Mouse (Mus musculus) midbrain, postnatal 0 days (tissue): ENCODE results near the gene Gm11060. TPM values are rescaled to one million over a fixed set of nuclear protein-coding genes. Genes with fewer than 3 reads are reported as not detected.

ENCODE experiments used
- ATAC-seq: fragments of 200-750 bp; cut with Nextera tagmentation; 2 replicates; pipeline ENCODE4 v1.8.0; 2017; ENCODE audit warnings: moderate number of reproducible peaks, mild to moderate bottlenecking, moderate TSS enrichment, moderate library complexity; ENCODE audit not compliant: low FRiP score
- DNase-seq: peaks from one replicate; pipeline ENCODE4 v3.0.0-alpha.2; 2015; ENCODE audit warnings: low spot score
- H3K27ac ChIP-seq: fragments of 300-500 bp; sonication (generic); 2 replicates; pipeline ENCODE4 v1.5.1; 2014; ENCODE audit warnings: low read depth, mild to moderate bottlenecking, low read length, mixed read lengths
- H3K27me3 ChIP-seq: fragments of 300-500 bp; sonication (generic); 2 replicates; pipeline ENCODE4 v1.6.1; 2014; ENCODE audit warnings: low read length, control low read depth, mixed read lengths; ENCODE audit not compliant: insufficient read depth
- H3K36me3 ChIP-seq: fragments of 300-500 bp; sonication (generic); 2 replicates; pipeline ENCODE4 v1.6.1; 2014; ENCODE audit warnings: low read length, control low read depth, mixed read lengths; ENCODE audit not compliant: insufficient read depth
- H3K4me1 ChIP-seq: fragments of 300-500 bp; sonication (generic); 2 replicates; pipeline ENCODE4 v1.6.1; 2014; ENCODE audit warnings: mild to moderate bottlenecking, control low read depth, antibody characterized with exemption, low read length, mixed read lengths; ENCODE audit not compliant: insufficient read depth
- H3K4me2 ChIP-seq: fragments of 300-500 bp; sonication (generic); 2 replicates; pipeline ENCODE4 v1.6.1; 2014; ENCODE audit warnings: low read depth, mild to moderate bottlenecking, low read length, mixed read lengths; ENCODE audit not compliant: poor library complexity, severe bottlenecking
- H3K4me3 ChIP-seq: fragments of 300-500 bp; sonication (generic); 2 replicates; pipeline ENCODE4 v1.5.1; 2014; ENCODE audit warnings: low read depth, mild to moderate bottlenecking, low read length, moderate library complexity
- H3K9ac ChIP-seq: fragments of 300-500 bp; sonication (generic); replicated peaks from 2 replicates; pipeline ENCODE4 v1.6.1; 2014; ENCODE audit warnings: mild to moderate bottlenecking, low read length, moderate library complexity, mixed read lengths; ENCODE audit not compliant: poor library complexity, severe bottlenecking
- H3K9me3 ChIP-seq: fragments of 300-500 bp; sonication (generic); 2 replicates; pipeline ENCODE4 v1.6.1; 2016; ENCODE audit warnings: low read length, control low read depth
- CTCF ChIP-seq: IDR thresholded peaks from 2 replicates; pipeline ENCODE4 v1.5.1; 2016; ENCODE audit warnings: antibody characterized with exemption, mild to moderate bottlenecking
- WGBS: fragments of 180-500 bp; shearing (Covaris S2); extraction: QIAGEN DNeasy Blood & Tissue Kit; methylation state at CpG from one replicate; pipeline ENCODE4 v1.1.7; 2014; 5-methylcytosine and 5-hydroxymethylcytosine counted together
- polyA plus RNA-seq: library from polyadenylated mRNA; unstranded; fragments of >200 nt; fragmentation: Nextera tagmentation; extraction: Ambion mirVana; gene quantifications from 2 replicates; pipeline ENCODE4 v1.2.1, GENCODE M21; 2015
- total RNA-seq: library from RNA; depleted of rRNA; stranded (reverse); fragments of >200 nt; gene quantifications from 2 replicates; pipeline ENCODE4 v1.2.3, GENCODE M21; 2014

Gm11060 gene
- total and polyA plus RNA-seq, 2 experiments from 2014 or later: not detected

- no peaks in the 10 kb centered on the region for H3K9me3 ChIP-seq
- no peak for TF ChIP-seq CTCF
- 0 out of 2 replicates have a peak, but pooled peaks cover 2% of the 10 kb centered on the region for H3K4me1 ChIP-seq
- DNase-seq (no peak), ATAC-seq (no peak)
- H3K9ac ChIP-seq: no peak overlapping the region
- H3K4me3 ChIP-seq: no peak overlapping the region
- no peaks in the 10 kb centered on the region for H3K36me3 ChIP-seq
- no peak overlapping the region for H3K27ac ChIP-seq
- H3K4me2 ChIP-seq: no peak overlapping the region
- WGBS: 5% methylated on average over 12 of the region's 12 CpGs
- peaks cover 92% of the 10 kb centered on the region for H3K27me3 ChIP-seq
Measured at GRCm38 (mm10) chr2:105131061-105131810, 39.4 kb downstream of the Gm11060 start.

DNA sequence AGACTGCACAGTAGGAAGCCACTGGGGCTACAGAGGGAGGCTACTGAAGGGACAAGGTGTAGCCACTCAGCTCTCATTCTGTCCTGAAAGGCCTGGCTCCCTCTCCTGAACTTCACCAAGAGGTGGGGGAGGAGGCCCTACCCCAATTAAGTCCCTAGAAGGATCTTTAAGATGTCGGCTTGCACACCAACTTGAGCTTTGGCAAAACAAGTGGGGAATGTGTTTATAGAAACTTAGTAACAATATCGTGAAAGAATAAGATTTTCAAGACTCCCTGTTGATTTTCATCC is 39.9 kb downstream of the Gm11060 start:
- Histone ChIP-seq H3K4me1 (0 out of 2 replicates have a peak, but pooled peaks cover 2% of the 10 kb centered on the region), H3K36me3 (no peaks in the 10 kb centered on the region), H3K4me2 (no peak overlapping the region), H3K4me3 (no peak overlapping the region), H3K9ac (no peak overlapping the region), H3K27me3 (peaks cover 92% of the 10 kb centered on the region), H3K27ac (no peak overlapping the region), H3K9me3 (no peaks in the 10 kb centered on the region)
- 3% methylated on average over 2 of the region's 2 CpGs for WGBS
- DNase-seq (no peak), ATAC-seq (no peak)
- TF ChIP-seq CTCF: no peak

DNA sequence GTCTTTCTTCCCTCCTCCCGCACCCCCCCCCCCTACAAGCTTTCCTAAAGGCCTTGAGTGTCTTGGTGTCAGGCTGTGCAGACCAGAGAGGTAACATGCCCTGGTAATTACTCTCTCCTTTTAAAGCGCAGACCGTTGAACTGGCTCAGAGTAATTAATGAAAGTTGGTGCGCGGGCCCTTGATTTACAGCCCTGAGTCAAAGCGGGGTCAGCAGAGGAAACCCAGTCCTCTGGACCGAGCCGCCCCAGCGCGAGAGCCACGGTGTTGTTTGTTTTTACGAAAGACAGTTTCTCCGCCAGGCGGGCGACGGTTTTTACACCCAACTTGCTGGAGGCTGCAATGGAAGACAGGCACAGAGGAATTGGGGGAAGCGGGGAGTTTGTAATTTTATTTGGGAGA is 40.5 kb downstream of the Gm11060 start:
- Histone ChIP-seq H3K9me3 (no peaks in the 10 kb centered on the region), H3K9ac (no peak overlapping the region), H3K4me2 (no peak overlapping the region), H3K36me3 (no peaks in the 10 kb centered on the region), H3K4me1 (0 out of 2 replicates have a peak, but pooled peaks cover 2% of the 10 kb centered on the region), H3K4me3 (no peak overlapping the region), H3K27ac (no peak overlapping the region), H3K27me3 (peaks cover 91% of the 10 kb centered on the region)
- WGBS: 1% methylated on average over 16 of the region's 17 CpGs
- no peak for DNase-seq
- no peak for ATAC-seq
- no peak for TF ChIP-seq CTCF

- Histone ChIP-seq H3K36me3 (no peaks in the 10 kb centered on the region), H3K27me3 (peaks cover 92% of the 10 kb centered on the region), H3K9ac (no peak overlapping the region), H3K4me3 (no peak overlapping the region), H3K27ac (no peak overlapping the region), H3K4me2 (no peak overlapping the region), H3K4me1 (0 out of 2 replicates have a peak, but pooled peaks cover 2% of the 10 kb centered on the region), H3K9me3 (no peaks in the 10 kb centered on the region)
- no peak for DNase-seq
- 2% methylated on average over 43 of the region's 43 CpGs for WGBS
- TF ChIP-seq CTCF: no peak
- no peak; the same call in 1 of the 2 replicates for ATAC-seq
Measured at GRCm38 (mm10) chr2:105132933-105133795, 41.3 kb downstream of the Gm11060 start.

DNA sequence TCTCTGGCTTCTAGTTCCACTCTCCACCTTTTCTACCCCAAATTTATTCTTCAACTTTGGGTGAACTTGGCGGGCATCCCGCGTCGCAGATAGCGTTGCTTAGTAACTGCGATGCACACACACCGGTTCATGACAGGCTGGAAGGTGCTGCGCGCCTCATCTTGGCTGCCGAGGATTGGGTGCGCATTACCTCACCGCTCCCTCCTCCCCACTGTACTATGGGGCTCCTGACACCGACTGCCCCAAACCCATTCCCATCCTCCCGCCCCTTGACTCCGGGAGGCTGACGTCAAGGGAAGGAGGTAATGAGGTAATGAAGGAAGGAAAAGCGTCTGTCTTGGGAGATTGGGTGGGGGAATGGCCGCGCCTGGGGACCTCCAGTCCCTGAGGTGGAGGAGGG is 42.5 kb downstream of the Gm11060 start:
- peak overlapping the region; percentile 36 for H3K4me2 ChIP-seq
- H3K4me1 ChIP-seq: 0 out of 2 replicates have a peak, but pooled peaks cover 2% of the 10 kb centered on the region
- peak; percentile 93 for ATAC-seq
- no peak overlapping the region for H3K27ac ChIP-seq
- under 1% methylated on average over 19 of the region's 19 CpGs for WGBS
- peak; percentile 22 for DNase-seq
- no peak for TF ChIP-seq CTCF
- H3K9ac ChIP-seq: no peak overlapping the region
- no peaks in the 10 kb centered on the region for H3K36me3 ChIP-seq
- no peaks in the 10 kb centered on the region for H3K9me3 ChIP-seq
- 0 out of 2 replicates have a peak overlapping the region, but pooled peaks have one; percentile 10 for H3K4me3 ChIP-seq
- peaks cover 92% of the 10 kb centered on the region for H3K27me3 ChIP-seq

- Histone ChIP-seq H3K36me3 (no peaks in the 10 kb centered on the region), H3K27ac (no peak overlapping the region), H3K27me3 (peaks cover 48% of the 10 kb centered on the region), H3K4me1 (no peaks in the 10 kb centered on the region), H3K4me2 (no peak overlapping the region), H3K9ac (no peak overlapping the region), H3K9me3 (no peaks in the 10 kb centered on the region), H3K4me3 (no peak overlapping the region)
- DNase-seq: no peak
- ATAC-seq: no peak
- WGBS: 81% methylated on average over 7 of the region's 7 CpGs
- TF ChIP-seq CTCF: no peak
Measured at GRCm38 (mm10) chr2:105139471-105139870, 47.7 kb downstream of the Gm11060 start.
